Mouse (Mus musculus): Measurements from ENCODE around the gene Vmn2r117. TPM values are rescaled to one million over a fixed set of nuclear protein-coding genes. Genes with fewer than 3 reads are reported as not detected.

Gene Vmn2r117
- not detected in 2 replicates for polyA plus RNA-seq (2021; fragmentation: Nextera tagmentation)
- long read RNA-seq, experiment 1, result 0 reads
- long read RNA-seq, experiment 2, result 0 reads

DNA sequence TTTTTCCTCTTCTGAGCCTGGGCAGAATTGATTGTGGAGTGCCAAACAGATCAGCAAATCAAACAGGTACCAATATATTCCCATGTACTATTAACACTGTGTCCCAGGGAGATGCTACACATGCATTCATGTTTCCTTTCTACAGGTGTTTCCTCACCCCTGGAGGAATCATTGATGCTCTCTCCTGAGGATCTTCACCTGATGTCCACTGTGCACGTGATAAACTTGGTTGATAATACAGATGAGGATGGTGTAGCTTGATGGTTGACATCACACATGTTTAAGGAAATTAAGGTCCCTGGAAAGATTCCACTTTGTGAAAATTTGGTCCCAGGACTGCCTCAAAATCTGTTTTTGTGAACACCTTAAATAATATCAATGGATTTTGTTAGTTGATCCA, at the start of gene Vmn2r117:
Vmn2r117 (minus strand) TSS at position 101 of the 400 bp plus-strand sequence.

Other genes with a start within 250 kb of the Vmn2r117 start
- not detected in 2 replicates for gene Vmn2r114, start 167.2 kb downstream of the Vmn2r117 start, polyA plus RNA-seq (2021; fragmentation: Nextera tagmentation)
- gene Vmn2r115, start 136.0 kb downstream of the Vmn2r117 start, polyA plus RNA-seq (2021; fragmentation: Nextera tagmentation), result not detected in 2 replicates
- gene Vmn2r116, start 95.1 kb downstream of the Vmn2r117 start, polyA plus RNA-seq (2021; fragmentation: Nextera tagmentation), result not detected in 2 replicates
- gene Zfp213, start 84.5 kb upstream of the Vmn2r117 start, polyA plus RNA-seq (2021; fragmentation: Nextera tagmentation), result 8.9 and 9.0 TPM in 2 replicates
- 13.2 and 14.6 TPM in 2 replicates for gene Zfp13, start 119.8 kb upstream of the Vmn2r117 start, polyA plus RNA-seq (2021; fragmentation: Nextera tagmentation)
- 0.08 and 0.20 TPM in 2 replicates for gene Zscan10, start 121.2 kb upstream of the Vmn2r117 start, polyA plus RNA-seq (2021; fragmentation: Nextera tagmentation)
- gene Mmp25, start 165.6 kb upstream of the Vmn2r117 start, polyA plus RNA-seq (2021; fragmentation: Nextera tagmentation), result 0.10 and 0.13 TPM in 2 replicates
- not detected in 2 replicates for gene Bicdl2, start 180.8 kb upstream of the Vmn2r117 start, polyA plus RNA-seq (2021; fragmentation: Nextera tagmentation)
- 225 and 235 TPM in 2 replicates for gene Hcfc1r1, start 193.9 kb upstream of the Vmn2r117 start, polyA plus RNA-seq (2021; fragmentation: Nextera tagmentation)
- gene Thoc6, start 194.2 kb upstream of the Vmn2r117 start, polyA plus RNA-seq (2021; fragmentation: Nextera tagmentation), result 8.1 and 9.0 TPM in 2 replicates
- gene Tnfrsf12a, start 197.8 kb upstream of the Vmn2r117 start, polyA plus RNA-seq (2021; fragmentation: Nextera tagmentation), result 3.6 and 6.5 TPM in 2 replicates
- 0.13 TPM in 1 of 2 replicates, not detected in the other for gene Cldn6, start 199.6 kb upstream of the Vmn2r117 start, polyA plus RNA-seq (2021; fragmentation: Nextera tagmentation)
- gene Cldn9, start 204.3 kb upstream of the Vmn2r117 start, polyA plus RNA-seq (2021; fragmentation: Nextera tagmentation), result 0.15 and 0.95 TPM in 2 replicates
- gene 1520401A03Rik, start 243.1 kb upstream of the Vmn2r117 start, polyA plus RNA-seq (2021; fragmentation: Nextera tagmentation), result not detected in 2 replicates
- 1.6 and 2.2 TPM in 2 replicates for gene Pkmyt1, start 246.6 kb upstream of the Vmn2r117 start, polyA plus RNA-seq (2021; fragmentation: Nextera tagmentation)

Data from layer of hippocampus, adult 6 months (tissue).